Mouse (Mus musculus) forebrain, embryonic 14.5 days (tissue): ENCODE measurements around the gene Fam13a. TPM values are rescaled to one million over a fixed set of nuclear protein-coding genes. Genes with fewer than 3 reads are reported as not detected.

Experiments used
- ATAC-seq: fragments of 200-750 bp; cut with Nextera tagmentation; 2 replicates; pipeline ENCODE4 v1.8.0; 2017; ENCODE audit warnings: mild to moderate bottlenecking, moderate library complexity
- DNase-seq: peaks from one replicate; pipeline ENCODE4 v3.0.0-alpha.2; 2015; ENCODE audit warnings: low spot score
- H3K27ac ChIP-seq: fragments of 300-500 bp; sonication (generic); 2 replicates; pipeline ENCODE4 v1.5.1; 2014; ENCODE audit warnings: low read depth, mild to moderate bottlenecking, control low read depth, low read length, moderate library complexity
- H3K27me3 ChIP-seq: fragments of 300-500 bp; sonication (generic); replicated peaks from 2 replicates; pipeline ENCODE4 v1.6.1; 2014; ENCODE audit warnings: low read length, control low read depth, mixed read lengths; ENCODE audit not compliant: control insufficient read depth, insufficient read depth
- H3K36me3 ChIP-seq: fragments of 300-500 bp; sonication (generic); 2 replicates; pipeline ENCODE4 v1.6.1; 2014; ENCODE audit warnings: low read length, control low read depth; ENCODE audit not compliant: control insufficient read depth, insufficient read depth
- H3K4me1 ChIP-seq: fragments of 300-500 bp; sonication (generic); 2 replicates; pipeline ENCODE4 v1.6.1; 2014; ENCODE audit warnings: antibody characterized with exemption, low read length, control low read depth; ENCODE audit not compliant: control insufficient read depth, insufficient read depth
- H3K4me2 ChIP-seq: fragments of 300-500 bp; sonication (generic); 2 replicates; pipeline ENCODE4 v1.6.1; 2014; ENCODE audit warnings: mild to moderate bottlenecking, control low read depth, low read length
- H3K4me3 ChIP-seq: fragments of 300-500 bp; sonication (generic); 2 replicates; pipeline ENCODE4 v1.5.1; 2014; ENCODE audit warnings: low read depth, low read length, control low read depth
- H3K9ac ChIP-seq: fragments of 300-500 bp; sonication (generic); 2 replicates; pipeline ENCODE4 v1.6.1; 2014; ENCODE audit warnings: mild to moderate bottlenecking, low read length, control low read depth, moderate library complexity
- H3K9me3 ChIP-seq: fragments of 300-500 bp; sonication (generic); replicated peaks from 2 replicates; pipeline ENCODE4 v1.6.1; 2016; ENCODE audit warnings: low read length, control low read depth, mixed read lengths; ENCODE audit not compliant: control insufficient read depth
- WGBS: fragments of 180-500 bp; shearing (Covaris S2); extraction: QIAGEN DNeasy Blood & Tissue Kit; methylation state at CpG from one replicate; pipeline ENCODE4 v1.1.7; 2014; 5-methylcytosine and 5-hydroxymethylcytosine counted together
- polyA plus RNA-seq: library from polyadenylated mRNA; unstranded; fragments of >200 nt; fragmentation: Nextera tagmentation; extraction: Ambion mirVana; gene quantifications from 2 replicates; pipeline ENCODE4 v1.2.1, GENCODE M21; 2014

The Fam13a gene
- polyA plus RNA-seq, 1 experiment from 2014 or later = 6.5 TPM

DNA sequence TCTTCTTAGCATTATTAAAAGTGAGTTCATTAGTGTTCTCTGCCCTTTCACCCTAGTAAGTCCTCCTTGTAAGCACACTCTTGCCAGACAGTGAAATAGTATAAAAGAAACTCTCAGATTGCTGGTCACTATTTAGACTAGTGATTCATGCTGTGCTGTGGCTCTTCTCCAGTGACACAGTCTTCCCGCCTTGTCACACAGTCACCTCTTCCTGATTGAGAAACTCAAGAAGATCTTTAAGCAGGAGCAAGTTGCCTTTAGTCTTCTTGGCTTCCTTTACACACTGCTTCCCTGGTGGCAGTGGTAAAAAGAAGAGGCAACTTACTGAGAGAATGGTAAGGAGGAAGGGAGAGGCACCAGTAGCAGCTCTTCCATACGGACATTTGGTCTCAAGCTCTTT lies 6.3 kb upstream of the Fam13a start:
- H3K4me2 ChIP-seq = no peak overlapping the region
- DNase-seq (no peak), ATAC-seq (no peak)
- no peaks in the 10 kb centered on the region for H3K9me3 ChIP-seq
- H3K4me1 ChIP-seq = no peaks in the 10 kb centered on the region
- no peak overlapping the region for H3K9ac ChIP-seq
- H3K27ac ChIP-seq = no peak overlapping the region
- WGBS = 85% methylated on average over 2 of the region's 2 CpGs
- H3K36me3 ChIP-seq = no peaks in the 10 kb centered on the region
- no peak overlapping the region for H3K4me3 ChIP-seq
- no peaks in the 10 kb centered on the region for H3K27me3 ChIP-seq

DNA sequence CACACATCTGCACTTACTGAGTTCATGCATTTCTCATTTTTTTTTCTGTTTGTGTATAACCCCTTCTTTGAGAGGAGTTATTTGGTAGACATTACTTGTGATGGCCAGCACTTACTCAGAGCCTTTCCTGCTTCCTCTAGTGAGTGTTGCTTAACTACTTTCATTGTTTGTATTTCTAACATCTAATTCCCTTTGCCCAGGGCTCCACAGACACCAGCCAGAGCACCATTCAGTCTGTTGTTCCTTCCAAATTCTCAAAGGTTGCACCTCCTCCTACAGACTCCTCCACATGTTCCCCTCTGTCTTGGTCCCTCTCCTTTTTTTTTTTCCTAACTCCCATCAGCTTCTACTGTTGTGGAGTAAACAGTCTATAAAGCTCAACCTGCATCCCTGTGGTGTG lies 5.7 kb upstream of the Fam13a start:
- Histone ChIP-seq H3K4me3 (no peak overlapping the region), H3K4me2 (no peak overlapping the region), H3K4me1 (no peaks in the 10 kb centered on the region), H3K9ac (no peak overlapping the region), H3K27ac (no peak overlapping the region), H3K9me3 (no peaks in the 10 kb centered on the region), H3K36me3 (no peaks in the 10 kb centered on the region), H3K27me3 (no peaks in the 10 kb centered on the region)
- no peak for ATAC-seq
- DNase-seq = no peak

DNA sequence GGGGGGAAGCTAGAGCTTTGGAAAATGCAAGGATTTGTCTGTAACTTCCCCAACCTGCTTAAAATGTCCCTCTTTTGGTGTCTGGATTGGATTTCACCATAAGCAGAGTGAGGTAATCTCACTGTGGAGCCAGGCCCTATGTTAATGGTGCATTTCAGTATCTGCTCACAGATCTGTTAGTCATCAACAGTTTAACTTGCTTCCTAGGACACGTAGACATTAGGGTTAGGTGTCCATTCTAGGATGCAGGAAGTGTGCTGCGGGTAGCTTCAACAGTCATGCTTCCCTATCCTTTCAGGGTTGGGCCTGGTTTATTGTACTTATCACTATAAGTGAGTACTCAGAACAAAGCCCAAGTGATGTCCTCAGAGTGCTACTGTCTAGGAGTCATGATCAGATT lies 4.5 kb upstream of the Fam13a start:
- Histone ChIP-seq H3K9ac (no peak overlapping the region), H3K27me3 (no peaks in the 10 kb centered on the region), H3K4me1 (no peaks in the 10 kb centered on the region; the same call in 1 of the 2 replicates), H3K36me3 (no peaks in the 10 kb centered on the region), H3K4me3 (no peak overlapping the region), H3K9me3 (no peaks in the 10 kb centered on the region), H3K27ac (no peak overlapping the region), H3K4me2 (no peak overlapping the region)
- ATAC-seq (no peak), DNase-seq (no peak)
- 86% methylated on average over 2 of the region's 2 CpGs for WGBS

DNA sequence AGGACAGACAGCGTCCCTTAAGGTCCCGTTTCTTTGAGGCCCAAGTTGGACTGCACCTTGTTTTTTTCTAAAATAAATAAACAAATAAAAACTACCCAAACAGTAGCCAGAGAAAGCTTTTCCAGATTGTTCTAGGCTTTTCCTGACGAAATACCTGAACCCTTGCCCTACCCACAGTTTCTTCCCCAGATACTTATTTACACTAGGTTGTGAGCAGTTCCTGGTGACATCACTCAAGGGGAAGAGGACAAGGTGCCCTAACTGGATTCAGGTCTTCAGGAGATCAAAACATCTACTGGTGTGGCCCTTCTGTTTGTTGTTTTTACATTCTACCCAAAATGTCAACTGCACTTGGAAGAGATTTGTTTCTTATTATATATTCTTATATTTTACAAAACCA lies 457 bp upstream of the Fam13a start:
- no peak overlapping the region for H3K27ac ChIP-seq
- H3K9me3 ChIP-seq = no peaks in the 10 kb centered on the region
- no peaks in the 10 kb centered on the region for H3K27me3 ChIP-seq
- no peaks in the 10 kb centered on the region for H3K36me3 ChIP-seq
- peak overlapping the region; percentile 47 for H3K4me3 ChIP-seq
- WGBS = 28% methylated on average over 3 of the region's 3 CpGs
- DNase-seq (no peak), ATAC-seq (peak; percentile 8; the same call in 1 of the 2 replicates)
- peak overlapping the region; percentile 58 for H3K4me2 ChIP-seq
- H3K4me1 ChIP-seq = peaks cover 3% of the 10 kb centered on the region; the same call in 1 of the 2 replicates
- no peak overlapping the region; the same call in 1 of the 2 replicates for H3K9ac ChIP-seq

- Histone ChIP-seq H3K4me2 (peak overlapping the region; percentile 58), H3K9ac (peak overlapping the region; percentile 68), H3K9me3 (no peaks in the 10 kb centered on the region), H3K4me3 (peak overlapping the region; percentile 47), H3K36me3 (no peaks in the 10 kb centered on the region), H3K27me3 (no peaks in the 10 kb centered on the region), H3K4me1 (peaks cover 3% of the 10 kb centered on the region; the same call in 1 of the 2 replicates), H3K27ac (no peak overlapping the region)
- WGBS = 43% methylated on average over 6 of the region's 6 CpGs
- ATAC-seq (peak; percentile 10; the same call in 1 of the 2 replicates), DNase-seq (no peak)
Measured at GRCm38 (mm10) chr6:59023455-59024163, 740 bp downstream of the Fam13a start.

- peaks cover 3% of the 10 kb centered on the region; the same call in 1 of the 2 replicates for H3K4me1 ChIP-seq
- no peaks in the 10 kb centered on the region for H3K36me3 ChIP-seq
- no peak overlapping the region for H3K4me2 ChIP-seq
- no peaks in the 10 kb centered on the region for H3K9me3 ChIP-seq
- DNase-seq (no peak), ATAC-seq (no peak)
- no peak overlapping the region for H3K9ac ChIP-seq
- H3K4me3 ChIP-seq = no peak overlapping the region
- no peaks in the 10 kb centered on the region for H3K27me3 ChIP-seq
- no peak overlapping the region for H3K27ac ChIP-seq
- WGBS = 91% methylated on average over 2 of the region's 2 CpGs
Measured at GRCm38 (mm10) chr6:59022621-59023020, 1.7 kb downstream of the Fam13a start.

DNA sequence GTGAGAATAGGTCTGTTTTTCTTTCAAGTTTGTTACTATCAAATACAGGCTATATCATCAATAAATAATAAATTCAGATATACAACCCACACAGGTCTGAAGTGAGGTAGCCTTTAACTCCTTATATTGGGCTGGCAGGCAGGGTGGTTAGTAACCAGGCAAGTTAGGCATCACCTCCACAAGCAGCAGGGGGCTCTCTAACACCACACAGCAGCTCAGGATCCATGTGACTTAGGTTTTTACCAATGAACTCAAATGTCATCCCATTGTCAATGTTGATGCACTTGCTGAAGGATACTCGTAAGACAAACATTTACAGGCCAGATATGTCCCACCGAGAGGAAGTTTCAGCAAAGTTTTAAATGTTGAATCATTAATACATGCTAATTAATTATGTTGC lies 4.0 kb downstream of the Fam13a start:
- no peaks in the 10 kb centered on the region for H3K9me3 ChIP-seq
- no peak overlapping the region for H3K4me2 ChIP-seq
- peaks cover 3% of the 10 kb centered on the region; the same call in 1 of the 2 replicates for H3K4me1 ChIP-seq
- ATAC-seq (no peak), DNase-seq (no peak)
- 81% methylated on average over 2 of the region's 2 CpGs for WGBS
- no peak overlapping the region for H3K4me3 ChIP-seq
- no peaks in the 10 kb centered on the region for H3K27me3 ChIP-seq
- no peaks in the 10 kb centered on the region for H3K36me3 ChIP-seq
- H3K9ac ChIP-seq = no peak overlapping the region
- no peak overlapping the region for H3K27ac ChIP-seq

DNA sequence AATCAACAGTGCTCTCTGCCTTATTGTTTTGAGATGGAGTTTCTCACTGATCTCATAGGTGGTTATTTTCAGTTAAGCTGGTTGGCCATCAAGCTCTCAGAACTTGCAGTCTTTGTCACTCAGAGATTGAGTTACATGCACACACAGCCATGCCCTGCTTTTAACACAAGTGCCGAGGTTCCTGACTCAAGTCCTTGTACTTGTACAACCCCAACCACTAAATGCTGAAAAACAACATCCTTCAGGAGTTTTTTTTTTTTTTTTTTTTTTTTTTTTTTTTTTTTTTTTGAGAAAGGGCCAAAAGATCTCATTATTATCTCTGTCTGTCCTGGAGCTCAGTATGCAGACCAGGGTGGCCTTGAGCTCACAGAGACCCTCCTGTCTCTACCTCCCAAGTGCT lies 4.5 kb downstream of the Fam13a start:
- Histone ChIP-seq H3K9me3 (no peaks in the 10 kb centered on the region), H3K4me3 (no peak overlapping the region), H3K36me3 (no peaks in the 10 kb centered on the region), H3K9ac (no peak overlapping the region), H3K27me3 (no peaks in the 10 kb centered on the region), H3K4me2 (no peak overlapping the region), H3K4me1 (peaks cover 3% of the 10 kb centered on the region; the same call in 1 of the 2 replicates), H3K27ac (no peak overlapping the region)
- DNase-seq (no peak), ATAC-seq (no peak)
- WGBS = 80% methylated on average over 1 of the region's 1 CpGs

GRCm38 (mm10) chr6:59016336-59016832 lies 8.0 kb downstream of the Fam13a start:
- no peak for DNase-seq
- Histone ChIP-seq H3K4me1 (no peaks in the 10 kb centered on the region), H3K9me3 (no peaks in the 10 kb centered on the region), H3K27me3 (no peaks in the 10 kb centered on the region), H3K36me3 (no peaks in the 10 kb centered on the region), H3K27ac (no peak overlapping the region), H3K4me3 (no peak overlapping the region), H3K9ac (no peak overlapping the region), H3K4me2 (no peak overlapping the region)
- no peak for ATAC-seq
- 89% methylated on average over 1 of the region's 1 CpGs for WGBS
